Comparison of ENCODE assay signal across 17 mouse cellular contexts in the genomic region with DNA sequence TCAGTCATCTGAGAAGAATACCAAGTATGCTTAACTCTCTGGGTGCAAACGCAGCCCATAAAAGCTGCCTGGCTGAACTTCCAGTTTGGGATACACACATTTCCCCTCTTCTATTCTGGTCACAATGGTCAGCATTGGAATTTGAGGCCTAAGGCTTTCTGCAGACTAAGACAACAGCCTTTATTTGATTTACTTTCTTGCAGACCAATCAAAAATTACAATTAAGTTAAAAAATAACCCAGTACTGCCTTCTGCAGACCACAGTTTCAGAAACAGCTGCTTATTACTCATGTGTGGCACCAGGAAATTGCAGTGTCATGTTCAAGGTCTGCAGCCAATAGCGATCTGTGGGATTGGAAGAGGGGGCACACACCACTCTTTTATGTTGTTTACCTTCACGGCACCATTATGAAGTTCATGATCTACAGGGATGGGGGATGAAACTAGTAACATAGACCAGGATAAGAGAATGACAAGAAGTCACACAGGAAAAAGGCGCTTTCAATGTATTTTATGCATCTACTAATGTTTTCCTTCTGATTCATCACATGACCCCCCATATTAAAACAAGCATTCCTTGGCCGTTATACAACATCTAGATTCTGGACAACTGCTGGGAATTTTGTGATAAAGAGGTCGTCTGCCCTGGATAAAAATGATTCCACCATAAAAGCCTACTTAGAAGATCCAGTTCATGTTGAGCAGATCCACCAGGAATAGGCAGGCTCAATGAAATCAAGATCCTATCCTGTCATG.
DNase-seq lines count a peak whose midpoint lies in the region; TF ChIP-seq lines count a peak whose summit lies in the region.
"Had no signal": no experiment of that assay in that cellular context is flagged by ENCODE, and none has a peak within 500 bp of the region (broad histone marks: within the 10 kb centered on the region; RNA-seq: fewer than 3 reads in every experiment).

No protein-coding gene starts in this region.

- no peaks in the 10 kb centered on the region for H3K36me3 ChIP-seq in kidney, adult 2 months (ENCODE audit: control insufficient read depth, insufficient read depth, low read length)
- no peaks in the 10 kb centered on the region for H3K36me3 ChIP-seq in myocyte (ENCODE audit: control insufficient read depth, insufficient read depth)
- H3K36me3 ChIP-seq in heart, embryonic 10.5 days = no peaks in the 10 kb centered on the region
- H3K36me3 ChIP-seq: liver, embryonic 13.5 days; lung, embryonic 15.5 days had no signal

- peak overlapping the region; percentile 57 for H3K4me2 ChIP-seq in myocyte (ENCODE audit: low read depth)
- H3K4me2 ChIP-seq: hindbrain, embryonic 14.5 days; liver, embryonic 13.5 days; lung, embryonic 15.5 days; midbrain, embryonic 11.5 days had no signal

- H3K79me2 ChIP-seq in myocyte (ENCODE audit: control insufficient read depth, insufficient read depth) = no peaks in the 10 kb centered on the region

- TF ChIP-seq CTCF in layer of hippocampus, adult 2 months (conservative IDR thresholded peaks at IDR 0.05) = no peak
- no peak for TF ChIP-seq CTCF in kidney, adult 2 months (conservative IDR thresholded peaks at IDR 0.05; ENCODE audit: insufficient read depth, insufficient read length, low read depth, low read length)

- H3K4me1 ChIP-seq in kidney, adult 2 months (ENCODE audit: control insufficient read depth, insufficient read depth, low read length) = peaks cover 13% of the 10 kb centered on the region; the same call in 1 of the 2 replicates
- peaks cover 4% of the 10 kb centered on the region; the same call in 1 of the 2 replicates for H3K4me1 ChIP-seq in heart, embryonic 10.5 days
- H3K4me1 ChIP-seq: lung, embryonic 15.5 days had no signal

- H3K27me3 ChIP-seq in kidney, adult 2 months (replicated peaks; ENCODE audit: control insufficient read depth, insufficient read depth, low read length) = no peaks in the 10 kb centered on the region
- H3K27me3 ChIP-seq in myocyte (ENCODE audit: control insufficient read depth, insufficient read depth, insufficient read length) = no peaks in the 10 kb centered on the region
- H3K27me3 ChIP-seq in heart, embryonic 10.5 days (ENCODE audit: insufficient read depth, poor library complexity, severe bottlenecking) = no peaks in the 10 kb centered on the region
- H3K27me3 ChIP-seq: liver, embryonic 13.5 days; lung, embryonic 15.5 days had no signal

- WGBS in kidney, adult 2 months = 43% methylated on average over 6 of the region's 6 CpGs
- WGBS in heart, embryonic 10.5 days = 79% methylated on average over 6 of the region's 6 CpGs

- no peak for TF ChIP-seq POLR2A in kidney, adult 2 months (IDR thresholded peaks at IDR 0.05; ENCODE audit: low read depth, low read length)
- TF ChIP-seq POLR2A in myocyte (IDR thresholded peaks at IDR 0.05; ENCODE audit: insufficient read length, low read depth) = no peak

- no peaks in the 10 kb centered on the region for H3K9me3 ChIP-seq in heart, embryonic 10.5 days
- H3K9me3 ChIP-seq: liver, embryonic 13.5 days; lung, embryonic 15.5 days had no signal

- no peak overlapping the region for H3ac ChIP-seq in myocyte (ENCODE audit: control insufficient read depth, insufficient read length)

- H3K27ac ChIP-seq in layer of hippocampus, adult 2 months = peak overlapping the region; percentile 39; the same call in 1 of the 2 replicates
- H3K27ac ChIP-seq in kidney, adult 2 months (ENCODE audit: insufficient read depth, low read depth, low read length) = no peak overlapping the region
- H3K27ac ChIP-seq in heart, embryonic 10.5 days = no peak overlapping the region
- H3K27ac ChIP-seq: hindbrain, embryonic 14.5 days; liver, embryonic 13.5 days; lung, embryonic 15.5 days; macrophage; stomach, postnatal 0 days had no signal

- no peak overlapping the region for H3K4me3 ChIP-seq in layer of hippocampus, adult 2 months
- no peak overlapping the region for H3K4me3 ChIP-seq in kidney, adult 2 months (ENCODE audit: insufficient read depth, low read depth, low read length)
- H3K4me3 ChIP-seq in myocyte = no peak overlapping the region
- H3K4me3 ChIP-seq in heart, embryonic 10.5 days = no peak overlapping the region
- H3K4me3 ChIP-seq: liver, embryonic 13.5 days; lung, embryonic 15.5 days had no signal

- DNase-seq in layer of hippocampus, adult 2 months (ENCODE audit: low spot score in 2 of 2) = no peak
- DNase-seq in layer of hippocampus, postnatal 36 days = no peak
- peak; percentile 60 for DNase-seq in Muller cell, postnatal 12 days (ENCODE audit: inconsistent ontology term)
- peak; percentile 68 for DNase-seq in kidney, adult 2 months
- DNase-seq in urinary bladder, postnatal 4 days (ENCODE audit: low spot score in 2 of 2) = no peak
- DNase-seq in heart, embryonic 10.5 days (ENCODE audit: low spot score) = no peak
- DNase-seq: cerebellum, postnatal 10 days; heart, adult 11 months; left cerebral cortex, postnatal 4 days; liver, embryonic 13.5 days; thymus, postnatal 25 days had no signal

TF ChIP-seq in myocyte, 11 proteins besides CTCF, POLR2A, EP300 and RAD21:
- no peak for TF ChIP-seq POLR2AphosphoS2 (IDR thresholded peaks at IDR 0.05; ENCODE audit: insufficient read length, low read depth)
- no peak for TF ChIP-seq CEBPB (IDR thresholded peaks at IDR 0.05; ENCODE audit: insufficient read depth, poor library complexity, severe bottlenecking)
- no peak for TF ChIP-seq E2F4 (IDR thresholded peaks at IDR 0.05; ENCODE audit: insufficient read depth)
- peak in 2 of 3 experiments; percentile 32 to 43 for TF ChIP-seq MYOD1 (IDR thresholded peaks at IDR 0.05; ENCODE audit: control insufficient read depth in 1 of 3, insufficient read length in 2 of 3, low read depth in 2 of 3)
- TF ChIP-seq TCF3 (IDR thresholded peaks at IDR 0.05; ENCODE audit: insufficient read length, low read depth) = no peak
- TF ChIP-seq REST (IDR thresholded peaks at IDR 0.05; ENCODE audit: insufficient read depth, insufficient read length) = no peak
- TF ChIP-seq TCF12 (IDR thresholded peaks at IDR 0.05; ENCODE audit: insufficient read depth, poor library complexity, severe bottlenecking) = no peak
- peak; percentile 71 for TF ChIP-seq USF1 (IDR thresholded peaks at IDR 0.05; ENCODE audit: low read depth)

Comparison
In these comparisons a context has a peak if more than half of its experiments do, and no peak if none do; other contexts are left out.
1. DNase-seq: peak in Muller cell, postnatal 12 days (single experiment) and kidney, adult 2 months (single experiment); none in layer of hippocampus, adult 2 months (0 of 2), layer of hippocampus, postnatal 36 days (0 of 2), urinary bladder, postnatal 4 days (0 of 2) and heart, embryonic 10.5 days (single experiment).